Mouse (Mus musculus) heart, adult 8-10 months (tissue): ENCODE results near the gene Map3k20. TPM values are rescaled to one million over a fixed set of nuclear protein-coding genes. Genes with fewer than 3 reads are reported as not detected.

Source experiments
- DNase-seq: peaks from one replicate; pipeline ENCODE4 v3.0.0; 2022; ENCODE audit warnings: low spot score
- total RNA-seq, 4 experiments: library from RNA; stranded (reverse); gene quantifications; 2 replicates each; pipeline ENCODE4 v1.2.4; 2022

Gene Map3k20
- total RNA-seq, 4 experiments from 2014 or later = 281 to 324 (median 299) TPM

DNA sequence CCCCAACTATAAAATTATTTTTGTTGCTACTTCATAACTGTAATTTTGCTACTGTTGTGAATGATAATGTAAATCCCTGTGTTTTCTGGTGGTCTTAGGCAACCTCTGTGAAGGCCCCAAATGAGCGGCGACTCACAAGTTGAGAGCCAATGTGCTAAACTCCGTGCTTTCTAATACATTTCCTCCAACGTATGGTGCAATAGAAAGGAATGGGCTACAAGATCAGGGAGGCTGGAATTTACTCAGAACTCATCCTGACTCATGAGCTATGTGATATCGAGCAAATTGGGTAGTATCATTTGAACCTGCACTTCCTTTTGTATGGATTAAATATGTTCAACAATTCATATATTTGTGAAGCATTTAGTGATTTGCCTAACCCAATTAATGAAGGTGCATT lies 4.9 kb upstream of the Map3k20 start:
- DNase-seq = no peak

- no peak for DNase-seq
Measured at GRCm38 (mm10) chr2:72281971-72282370, 3.5 kb upstream of the Map3k20 start.

DNA sequence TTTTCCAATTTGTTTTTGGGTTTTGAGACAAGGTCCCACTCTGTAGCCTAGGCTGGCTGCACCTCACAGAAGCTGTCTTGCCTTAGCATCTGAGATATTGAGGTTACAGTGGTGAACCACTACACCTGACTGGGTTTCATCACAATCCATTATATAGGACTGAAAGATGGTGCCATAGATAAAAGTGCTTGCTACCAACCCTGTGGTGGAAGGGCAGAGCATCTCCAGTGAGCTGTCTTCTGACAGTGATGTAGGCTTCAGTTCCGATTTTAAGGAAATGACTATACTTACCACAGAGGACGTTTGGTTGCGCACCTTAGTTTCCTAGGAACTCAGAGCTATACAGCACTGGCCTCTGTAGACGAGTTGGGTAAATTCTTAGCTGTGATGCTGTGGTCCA lies 2.7 kb upstream of the Map3k20 start:
- DNase-seq = no peak

DNA sequence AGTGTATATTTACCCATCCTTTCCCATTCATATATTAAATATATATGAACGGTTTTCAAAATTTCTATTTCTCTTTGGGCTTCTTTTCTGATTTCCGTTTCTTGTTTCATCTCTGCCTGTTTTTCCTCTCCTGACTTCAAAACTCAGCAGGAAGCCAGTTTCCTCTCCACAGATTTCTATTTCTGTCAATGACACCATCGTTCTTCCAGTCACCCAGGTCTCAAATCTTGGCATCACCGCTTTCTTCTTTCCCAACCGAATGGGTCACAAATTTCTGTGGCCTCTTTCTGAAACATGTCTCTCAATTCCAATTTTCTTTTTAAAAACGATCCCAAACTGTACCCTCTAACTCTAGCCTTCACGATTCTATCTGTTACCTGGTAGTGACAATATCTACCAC lies 748 bp upstream of the Map3k20 start:
- DNase-seq = peak; percentile 53

DNA sequence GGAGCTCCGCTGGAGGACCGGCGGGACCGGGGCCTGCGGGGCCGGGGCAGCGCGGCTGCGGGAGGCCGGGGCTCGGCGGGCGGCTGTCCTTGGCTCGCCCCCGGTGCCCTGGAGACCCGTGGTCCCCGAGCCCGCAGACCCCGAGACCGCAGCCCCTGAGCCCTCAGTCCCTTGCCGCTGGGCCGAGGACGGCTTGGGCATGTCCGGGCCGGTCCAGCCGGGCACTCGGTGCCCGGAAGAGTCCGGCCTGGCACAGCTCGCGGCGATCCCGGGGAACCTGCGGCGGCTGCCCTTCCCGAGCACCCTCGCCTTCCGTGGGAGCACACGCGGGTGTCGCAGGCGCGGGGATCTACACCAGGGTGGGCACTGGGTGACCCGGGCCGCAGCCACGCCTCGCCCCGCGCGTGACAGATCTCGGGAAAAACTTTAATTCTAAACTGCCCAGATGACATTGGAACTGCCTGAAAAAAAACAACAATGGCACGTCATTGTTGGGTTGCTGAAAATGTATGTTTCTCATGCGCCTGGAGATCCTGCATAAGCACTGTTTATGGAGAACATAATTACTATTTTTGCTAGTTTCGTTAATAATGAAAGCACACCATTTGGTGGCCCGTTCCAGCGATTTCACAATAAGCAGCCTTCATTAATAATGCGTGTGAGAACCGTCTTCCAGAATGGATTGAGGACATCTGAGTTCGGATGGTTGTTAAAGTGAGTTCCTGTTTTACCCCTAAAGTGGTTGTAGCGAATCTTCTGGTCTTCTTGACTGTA lies 638 bp downstream of the Map3k20 start:
- DNase-seq = no peak

DNA sequence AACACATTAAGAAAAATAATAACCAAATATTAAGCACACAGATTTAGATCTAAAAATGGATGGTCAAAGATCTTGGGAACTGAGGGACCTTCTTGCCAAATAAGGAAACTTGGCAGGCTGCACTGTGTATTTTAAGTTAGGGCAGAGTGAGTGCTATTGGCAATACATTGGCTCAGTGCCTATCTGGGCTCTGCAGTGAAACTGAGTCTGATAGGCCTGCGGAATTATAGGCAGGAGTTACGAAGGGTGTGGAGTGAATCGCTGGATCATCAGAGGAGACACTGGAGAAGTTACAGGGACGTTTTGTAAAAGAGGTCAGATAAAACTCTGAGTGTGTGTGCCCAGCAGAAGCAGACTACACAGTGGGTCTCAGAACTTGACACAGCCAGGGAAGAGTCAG lies 1.7 kb downstream of the Map3k20 start:
- peak; percentile 47 for DNase-seq

- no peak for DNase-seq
Measured at GRCm38 (mm10) chr2:72288932-72289534, 3.6 kb downstream of the Map3k20 start.

DNA sequence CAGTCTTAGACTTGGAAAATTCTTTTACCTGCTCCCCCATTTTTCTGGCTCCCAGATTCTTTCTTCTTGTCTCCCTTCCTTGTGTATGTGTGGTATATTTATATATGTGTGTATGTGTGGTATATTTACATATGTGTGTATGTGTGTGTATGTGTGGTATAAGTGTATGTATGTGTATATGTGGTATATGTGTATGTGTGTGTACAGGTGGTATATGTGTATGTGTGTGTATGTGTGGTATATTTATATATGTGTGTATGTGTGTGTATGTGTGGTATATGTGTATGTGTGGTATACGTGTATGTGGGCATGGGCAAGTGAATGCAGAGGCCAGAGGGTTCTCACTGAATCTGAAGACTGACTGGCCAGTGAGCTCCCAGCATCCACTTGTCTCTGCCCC lies 5.7 kb downstream of the Map3k20 start:
- no peak for DNase-seq

GRCm38 (mm10) chr2:72292573-72292972 lies 7.1 kb downstream of the Map3k20 start:
- DNase-seq = no peak

- DNase-seq = no peak
Measured at GRCm38 (mm10) chr2:72294994-72295393, 9.6 kb downstream of the Map3k20 start.

DNA sequence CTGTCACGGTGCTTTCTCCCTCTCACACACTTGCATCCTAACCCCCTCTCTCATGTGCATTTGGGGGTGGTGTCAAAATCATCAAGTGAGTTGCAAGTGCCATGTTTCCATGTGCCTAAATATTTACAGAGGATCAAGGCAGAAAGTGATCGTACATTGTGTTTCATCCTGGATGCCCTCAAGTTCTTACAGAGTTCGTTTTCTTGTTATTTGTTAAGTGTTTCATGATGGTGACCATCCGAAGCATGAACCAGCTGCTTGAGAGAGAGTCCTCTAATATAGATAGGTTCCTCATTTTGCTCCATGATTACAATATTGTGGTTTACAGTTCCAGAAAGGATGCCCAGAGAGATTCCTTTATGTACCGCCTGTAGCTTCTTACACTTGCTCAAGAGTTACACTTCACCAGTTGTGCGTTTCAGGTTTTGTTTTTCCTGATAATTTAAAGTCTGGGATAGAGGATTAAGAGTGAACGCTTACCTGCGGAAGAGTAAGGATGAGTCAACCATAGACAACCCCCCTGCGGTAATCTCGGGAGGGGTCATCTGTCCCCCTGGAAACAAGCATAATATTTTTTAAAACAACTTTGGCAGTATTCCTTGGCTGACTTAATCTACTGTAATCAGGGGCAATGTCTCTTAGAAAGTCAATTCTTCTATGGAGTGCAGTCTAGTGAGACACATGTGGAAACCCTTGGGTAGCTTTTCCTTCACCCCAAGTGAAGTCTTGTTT lies 11.7 kb downstream of the Map3k20 start:
- no peak for DNase-seq

DNA sequence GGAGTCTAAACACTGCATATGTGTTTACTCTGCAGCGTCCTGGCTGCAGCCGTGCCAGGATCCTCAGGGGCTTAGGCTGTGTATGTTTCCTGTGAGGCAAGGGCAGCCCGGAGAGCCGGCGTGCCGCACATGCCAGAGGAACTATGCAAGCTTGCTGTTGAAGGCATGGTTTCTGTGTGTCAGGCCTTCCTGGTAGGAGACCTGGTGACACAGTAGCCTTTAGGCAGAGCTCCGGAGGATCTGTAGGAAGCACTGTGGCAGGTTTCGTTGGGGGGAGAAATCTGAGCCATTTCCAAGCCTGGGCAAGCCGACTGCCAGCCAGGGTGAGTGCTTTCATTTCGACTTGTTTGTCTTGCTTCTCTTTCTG lies 12.3 kb downstream of the Map3k20 start:
- DNase-seq = peak; percentile 46

DNA sequence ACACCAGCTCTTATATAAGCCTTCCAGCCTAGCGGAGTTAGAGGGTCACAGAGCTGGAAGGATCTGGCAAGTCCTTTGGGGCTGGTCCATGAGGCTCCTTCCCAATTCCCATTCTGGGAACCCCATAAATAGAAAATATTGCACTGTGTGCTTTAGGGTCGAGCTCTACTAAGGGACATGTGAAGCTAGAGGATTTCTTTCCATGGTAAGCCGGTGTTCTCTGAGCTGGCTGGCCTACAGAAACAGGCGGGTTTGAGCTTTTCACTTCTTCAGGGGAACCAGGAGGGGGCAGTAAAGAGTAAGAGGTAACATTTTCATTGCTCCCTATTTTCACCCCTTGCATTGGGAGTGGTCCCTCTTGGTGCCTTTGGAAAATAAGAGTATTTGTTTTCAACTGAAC lies 13.0 kb downstream of the Map3k20 start:
- peak; percentile 83 for DNase-seq

DNA sequence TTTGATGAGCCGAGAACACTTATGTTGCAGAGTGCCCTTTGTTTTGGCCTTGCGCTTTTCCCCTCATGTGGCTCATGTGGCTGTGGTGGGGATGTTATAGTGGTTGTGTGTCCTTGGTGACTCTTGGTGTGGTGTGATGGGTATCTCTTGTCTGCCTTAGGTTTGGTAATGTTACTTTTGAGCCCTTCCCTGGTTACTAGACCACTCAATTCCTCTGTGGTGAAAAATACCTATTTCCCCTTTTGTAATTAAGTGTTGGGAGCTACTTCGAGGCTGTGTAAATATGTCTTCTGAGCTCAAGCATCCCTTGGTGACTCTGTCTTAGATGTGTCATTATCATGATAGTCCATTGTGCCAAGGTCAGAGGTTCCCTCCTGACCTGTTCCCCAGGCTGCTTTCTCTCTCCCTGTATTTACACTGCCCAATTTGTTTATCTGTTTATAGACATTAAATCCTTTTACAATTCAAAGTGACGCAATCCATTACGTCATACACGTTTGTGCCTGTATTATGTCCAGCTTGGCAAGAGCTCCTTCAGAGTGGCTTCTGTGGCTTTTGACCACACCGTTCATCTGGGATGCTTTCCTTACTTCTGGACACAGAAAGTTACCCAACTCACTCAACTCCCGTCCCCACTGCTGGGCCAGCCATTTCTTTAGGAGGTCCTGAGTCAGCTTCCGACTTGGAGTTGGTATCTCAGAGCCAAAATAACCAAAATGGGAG lies 15.9 kb downstream of the Map3k20 start:
- DNase-seq = no peak

- no peak for DNase-seq
Measured at GRCm38 (mm10) chr2:72305738-72306137, 20.3 kb downstream of the Map3k20 start.

DNA sequence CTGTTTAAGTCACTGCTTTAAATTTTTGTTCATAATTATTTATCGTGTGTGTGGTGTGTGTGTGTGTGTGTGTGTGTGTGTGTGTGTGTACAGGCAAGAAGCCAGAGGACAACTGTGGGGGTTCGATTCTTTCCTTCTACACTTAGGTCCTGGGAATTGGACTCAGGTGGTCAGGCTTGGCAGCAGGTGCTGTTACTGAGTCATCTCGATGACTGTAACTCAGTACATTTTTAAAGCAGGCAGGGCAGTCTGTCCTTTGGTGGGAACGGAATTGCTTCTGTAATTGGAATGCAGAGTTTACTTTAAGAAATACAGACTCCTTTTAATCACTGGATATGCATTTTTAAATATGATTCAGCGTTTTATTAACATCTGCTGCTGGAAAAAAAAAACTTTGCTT lies 22.9 kb downstream of the Map3k20 start:
- no peak for DNase-seq

GRCm38 (mm10) chr2:72308981-72309380 lies 23.5 kb downstream of the Map3k20 start:
- peak; percentile 41 for DNase-seq

GRCm38 (mm10) chr2:72311486-72311885 lies 26.0 kb downstream of the Map3k20 start:
- DNase-seq = no peak

DNA sequence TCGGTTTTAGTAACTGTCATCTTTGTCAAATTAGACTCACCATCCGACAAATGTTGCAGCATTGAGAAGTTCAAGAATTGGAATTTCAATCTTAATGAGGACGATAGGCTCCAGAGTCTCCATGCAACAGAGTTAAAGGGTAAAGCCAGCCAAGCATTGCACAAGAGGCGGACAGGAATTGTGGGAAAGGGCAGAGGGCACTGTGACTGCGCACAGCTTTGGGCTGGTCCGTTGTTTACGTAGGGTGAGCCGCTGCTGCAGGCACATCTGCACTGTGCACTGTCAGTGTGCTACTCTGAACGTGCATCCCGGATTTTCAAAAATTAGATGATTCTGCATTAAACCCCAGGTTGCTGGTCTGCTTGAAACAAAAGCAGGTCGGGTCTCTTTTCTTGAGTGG lies 27.9 kb downstream of the Map3k20 start:
- DNase-seq = no peak

- no peak for DNase-seq
Measured at GRCm38 (mm10) chr2:72318421-72318820, 33.0 kb downstream of the Map3k20 start.

GRCm38 (mm10) chr2:72319028-72319798 lies 33.8 kb downstream of the Map3k20 start:
- DNase-seq = no peak
